Mouse (Mus musculus) myocyte (in vitro differentiated cells): Measurements from ENCODE around the gene Ccn5.

ENCODE experiments used
- CEBPB ChIP-seq: IDR thresholded peaks from 2 replicates; pipeline ENCODE4 v1.6.1; 2011; ENCODE audit warnings: mild to moderate bottlenecking, moderate library complexity; ENCODE audit not compliant: poor library complexity, insufficient read depth, severe bottlenecking
- E2F4 ChIP-seq: IDR thresholded peaks from one replicate; pipeline ENCODE4 v1.6.1; 2011; ENCODE audit warnings: mild to moderate bottlenecking, control low read depth, moderate library complexity; ENCODE audit not compliant: insufficient read depth
- MAX ChIP-seq: IDR thresholded peaks from one replicate; pipeline ENCODE4 v1.6.1; 2011; ENCODE audit warnings: low read depth, mild to moderate bottlenecking, control low read depth
- MYOD1 ChIP-seq, 3 experiments: IDR thresholded peaks; one replicate each; pipeline ENCODE4 v1.6.1; 2011; ENCODE audit warnings: control low read depth in 2 of 3, low read depth in 2 of 3, mild to moderate bottlenecking in 2 of 3, moderate library complexity in 1 of 3; ENCODE audit not compliant: insufficient read length in 2 of 3, control insufficient read depth in 1 of 3
- MYOG ChIP-seq, 3 experiments: IDR thresholded peaks; one replicate each; pipeline ENCODE4 v1.6.1; 2011; ENCODE audit warnings: control low read depth in 2 of 3, low read depth in 2 of 3, mild to moderate bottlenecking in 2 of 3; ENCODE audit not compliant: insufficient read length in 2 of 3, control insufficient read depth in 1 of 3, insufficient read depth in 1 of 3
- POLR2A ChIP-seq: IDR thresholded peaks from one replicate; pipeline ENCODE4 v1.6.1; 2011; ENCODE audit warnings: low read depth, mild to moderate bottlenecking, control low read depth, moderate library complexity; ENCODE audit not compliant: insufficient read length
- POLR2AphosphoS2 ChIP-seq: IDR thresholded peaks from one replicate; pipeline ENCODE4 v1.6.1; 2011; ENCODE audit warnings: low read depth, control low read depth; ENCODE audit not compliant: insufficient read length
- SRF ChIP-seq: IDR thresholded peaks from one replicate; pipeline ENCODE4 v1.6.1; 2011; ENCODE audit warnings: low read depth; ENCODE audit not compliant: control insufficient read depth, insufficient read length
- TCF12 ChIP-seq: IDR thresholded peaks from one replicate; pipeline ENCODE4 v1.6.1; 2011; ENCODE audit warnings: mild to moderate bottlenecking, control low read depth; ENCODE audit not compliant: poor library complexity, insufficient read depth, severe bottlenecking
- TCF3 ChIP-seq: IDR thresholded peaks from one replicate; pipeline ENCODE4 v1.6.1; 2011; ENCODE audit warnings: low read depth, control low read depth; ENCODE audit not compliant: insufficient read length
- USF1 ChIP-seq: IDR thresholded peaks from one replicate; pipeline ENCODE4 v1.6.1; 2011; ENCODE audit warnings: low read depth, mild to moderate bottlenecking, control low read depth, moderate library complexity

DNA sequence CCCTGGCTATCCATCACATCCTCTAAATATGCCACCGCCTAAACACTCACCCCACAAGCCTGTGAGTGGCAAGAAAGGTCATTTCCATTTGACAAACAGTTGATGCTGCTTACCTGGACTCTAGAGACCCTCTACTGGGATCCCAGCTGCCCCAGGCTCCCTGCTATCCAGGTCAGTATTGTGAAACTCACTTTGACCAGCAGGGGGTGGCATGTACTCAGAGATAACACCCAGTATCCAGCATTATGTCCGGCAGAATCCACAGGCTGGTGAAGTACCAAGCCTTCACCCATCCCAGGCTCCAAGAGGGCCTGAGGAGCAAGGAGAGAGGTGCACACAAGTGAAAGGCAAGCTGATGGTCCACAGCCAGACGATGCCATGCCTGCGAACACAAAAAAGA is 32.2 kb upstream of the Ccn5 start:
- TF ChIP-seq POLR2A (no peak), TCF12 (no peak), USF1 (no peak), TCF3 (no peak), POLR2AphosphoS2 (no peak), MYOD1 (IDR thresholded peaks at IDR 0.05; ENCODE audit: control insufficient read depth in 1 of 3, insufficient read length in 2 of 3, low read depth in 2 of 3) (no peak), MAX (no peak), MYOG (IDR thresholded peaks at IDR 0.05; ENCODE audit: control insufficient read depth in 1 of 3, insufficient read depth in 1 of 3, insufficient read length in 2 of 3, low read depth in 2 of 3) (no peak), CEBPB (0 out of 2 replicates have a peak, but pooled peaks have one; percentile 15), SRF (no peak), E2F4 (no peak)
